ENCODE assay signal across 8 mouse cellular contexts in genomic region chr8:125253505-125254180, GRCm38 (mm10).
A peak's percentile ranks its signal among the peaks of the same experiment; 100 is the strongest.
DNase-seq lines count a peak whose midpoint lies in the region; ATAC-seq and TF ChIP-seq lines count a peak whose summit lies in the region.

No protein-coding gene starts in this region.

- WGBS in forebrain, embryonic 12.5 days = 27% methylated on average over 10 of the region's 10 CpGs
- WGBS in liver, embryonic 11.5 days = 51% methylated on average over 10 of the region's 10 CpGs

- no peaks in the 10 kb centered on the region for H3K9me3 ChIP-seq in forebrain, embryonic 12.5 days
- H3K9me3 ChIP-seq in liver, embryonic 11.5 days (ENCODE audit: control insufficient read depth, low read length) = no peaks in the 10 kb centered on the region

- peaks cover 31% of the 10 kb centered on the region for H3K4me1 ChIP-seq in forebrain, embryonic 12.5 days
- H3K4me1 ChIP-seq in liver, embryonic 11.5 days (replicated peaks; ENCODE audit: control insufficient read depth, insufficient read depth, low read length) = peaks cover 2% of the 10 kb centered on the region; the same call in 1 of the 2 replicates

- peak overlapping the region; percentile 33 for H3K9ac ChIP-seq in forebrain, embryonic 12.5 days
- no peak overlapping the region for H3K9ac ChIP-seq in liver, embryonic 11.5 days (ENCODE audit: low read depth, low read length)

- H3K4me2 ChIP-seq in forebrain, embryonic 12.5 days = peak overlapping the region; percentile 73
- peak overlapping the region; percentile 66 for H3K4me2 ChIP-seq in liver, embryonic 11.5 days
- peak overlapping the region; percentile 99 for H3K4me2 ChIP-seq in myocyte (ENCODE audit: low read depth)

- peaks cover 11% of the 10 kb centered on the region; the same call in 1 of the 2 replicates for H3K27me3 ChIP-seq in forebrain, embryonic 12.5 days
- no peaks in the 10 kb centered on the region for H3K27me3 ChIP-seq in liver, embryonic 11.5 days (replicated peaks; ENCODE audit: control insufficient read depth, insufficient read depth, low read length)
- no peaks in the 10 kb centered on the region for H3K27me3 ChIP-seq in myocyte (ENCODE audit: control insufficient read depth, insufficient read depth, insufficient read length)

- DNase-seq in cerebellum, adult 11 months = no peak
- peak; percentile 64 for DNase-seq in CD4-positive, CD25-positive, alpha-beta regulatory T cell, adult 2 months (ENCODE audit: low read depth, low spot score)
- DNase-seq in liver, embryonic 11.5 days (ENCODE audit: low spot score) = no peak
- no peak for DNase-seq in left cerebral cortex, adult 18-20 months (ENCODE audit: low spot score in 2 of 2)
- DNase-seq in kidney, postnatal 25 days = no peak

- peak; percentile 32 for TF ChIP-seq POLR2A in myocyte (IDR thresholded peaks at IDR 0.05; ENCODE audit: insufficient read length, low read depth)

- H3K36me3 ChIP-seq in forebrain, embryonic 12.5 days (replicated peaks) = no peaks in the 10 kb centered on the region
- H3K36me3 ChIP-seq in liver, embryonic 11.5 days (ENCODE audit: control insufficient read depth, insufficient read depth, low read length) = no peaks in the 10 kb centered on the region
- no peaks in the 10 kb centered on the region for H3K36me3 ChIP-seq in myocyte (ENCODE audit: control insufficient read depth, insufficient read depth)

- peak overlapping the region; percentile 22 for H3ac ChIP-seq in myocyte (ENCODE audit: control insufficient read depth, insufficient read length)

- peak overlapping the region; percentile 40 for H3K4me3 ChIP-seq in forebrain, embryonic 12.5 days (replicated peaks)
- 0 out of 2 replicates have a peak overlapping the region, but pooled peaks have one; percentile 39 for H3K4me3 ChIP-seq in liver, embryonic 11.5 days (ENCODE audit: low read depth, low read length)
- peak overlapping the region; percentile 37 for H3K4me3 ChIP-seq in myocyte

- peak overlapping the region; percentile 92 for H3K27ac ChIP-seq in forebrain, embryonic 12.5 days
- no peak overlapping the region for H3K27ac ChIP-seq in liver, embryonic 11.5 days (ENCODE audit: low read depth, low read length)

- no peaks in the 10 kb centered on the region for H3K79me2 ChIP-seq in myocyte (ENCODE audit: control insufficient read depth, insufficient read depth)

- 0 out of 2 replicates have a peak, but pooled peaks have one; percentile 10 for ATAC-seq in cerebellum, adult (ENCODE audit: insufficient number of reproducible peaks, low FRiP score, low TSS enrichment)
- ATAC-seq in forebrain, embryonic 12.5 days (ENCODE audit: low FRiP score) = peak; percentile 61
- 0 out of 2 replicates have a peak, but pooled peaks have one; percentile 62 for ATAC-seq in liver, embryonic 11.5 days (replicated peaks; ENCODE audit: low FRiP score)

TF ChIP-seq in myocyte, 11 proteins besides CTCF, POLR2A, EP300 and RAD21:
- TF ChIP-seq TCF12 (IDR thresholded peaks at IDR 0.05; ENCODE audit: insufficient read depth, poor library complexity, severe bottlenecking) (peak; percentile 72), MYOG (IDR thresholded peaks at IDR 0.05; ENCODE audit: control insufficient read depth in 1 of 3, insufficient read depth in 1 of 3, insufficient read length in 2 of 3, low read depth in 2 of 3) (peak in 2 of 3 experiments; percentile 76 to 77), USF1 (IDR thresholded peaks at IDR 0.05; ENCODE audit: low read depth) (no peak), CEBPB (IDR thresholded peaks at IDR 0.05; ENCODE audit: insufficient read depth, poor library complexity, severe bottlenecking) (peak; percentile 90), MYOD1 (IDR thresholded peaks at IDR 0.05; ENCODE audit: control insufficient read depth in 1 of 3, insufficient read length in 2 of 3, low read depth in 2 of 3) (peak in 2 of 3 experiments; percentile 37 to 67)

Comparison
In these comparisons a context has a peak if more than half of its experiments do, and no peak if none do; other contexts are left out.
1. ATAC-seq: peak in every context shown above with its lines; median percentile 62 in liver, embryonic 11.5 days; 61 in forebrain, embryonic 12.5 days; 10 in cerebellum, adult.